Mouse (Mus musculus): ENCODE results near the gene Car14. TPM values are rescaled to one million over a fixed set of nuclear protein-coding genes. Genes with fewer than 3 reads are reported as not detected.

The Car14 gene
- polyA plus RNA-seq, 1 experiment = 3.3 TPM

DNA sequence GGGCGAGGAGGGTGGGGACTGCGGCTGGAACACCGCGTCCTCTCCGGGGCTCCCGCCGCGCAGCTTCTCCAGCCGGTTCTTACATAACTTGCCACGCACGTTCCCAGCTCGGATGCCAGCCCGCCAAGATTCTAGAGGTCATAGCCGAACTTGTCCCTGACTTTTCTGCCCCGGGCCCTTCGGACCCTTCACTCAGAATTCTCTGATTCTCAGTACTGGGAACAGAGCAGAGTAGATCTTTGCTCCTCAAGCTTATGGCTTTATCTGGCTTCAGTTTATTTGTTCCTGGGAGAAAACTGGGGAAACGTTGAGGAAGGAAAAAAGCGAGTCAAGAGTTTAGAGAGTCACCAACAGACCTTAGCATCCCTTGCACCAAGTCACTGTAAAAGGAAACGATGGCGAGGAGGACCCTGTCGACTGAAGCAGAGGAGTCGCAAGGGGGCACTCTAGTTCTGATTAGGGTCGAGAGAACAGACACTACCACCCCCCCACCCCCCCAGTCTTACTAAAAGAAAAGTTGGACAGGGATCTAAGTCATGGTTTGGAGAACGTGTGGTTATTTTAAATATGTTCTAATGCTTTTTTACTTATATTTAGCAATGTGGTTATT lies 21.6 kb downstream of the Car14 start:
- Histone ChIP-seq H3K27ac (ENCODE audit: insufficient read depth, low read length) (no peak overlapping the region), H3K4me1 (ENCODE audit: control insufficient read depth, insufficient read depth, low read length) (no peaks in the 10 kb centered on the region), H3K9me3 (replicated peaks; ENCODE audit: control insufficient read depth, insufficient read depth, low read length, poor library complexity, severe bottlenecking) (no peaks in the 10 kb centered on the region), H3K27me3 (ENCODE audit: control insufficient read depth, insufficient read depth, low read length, poor library complexity, severe bottlenecking) (no peaks in the 10 kb centered on the region), H3K9ac (ENCODE audit: low read depth, poor library complexity, severe bottlenecking) (peak overlapping the region; percentile 17; the same call in 1 of the 2 replicates), H3K4me3 (ENCODE audit: low read depth, low read length) (peak overlapping the region; percentile 36), H3K36me3 (ENCODE audit: control insufficient read depth, insufficient read depth, low read length, poor library complexity, severe bottlenecking) (no peaks in the 10 kb centered on the region)
- TF ChIP-seq CTCF (IDR thresholded peaks at IDR 0.05; ENCODE audit: low read depth, low read length) (peak; percentile 69), POLR2A (IDR thresholded peaks at IDR 0.05; ENCODE audit: insufficient read depth, low read length) (no peak)

GRCm38 (mm10) chr3:95881979-95882815 lies 22.3 kb downstream of the Car14 start, which contains the start of gene Ciart:
Gene Ciart (minus strand): TSS chr3:95882251.
- no peaks in the 10 kb centered on the region for H3K27me3 ChIP-seq (ENCODE audit: control insufficient read depth, insufficient read depth, low read length, poor library complexity, severe bottlenecking)
- H3K9me3 ChIP-seq (replicated peaks; ENCODE audit: control insufficient read depth, insufficient read depth, low read length, poor library complexity, severe bottlenecking) = no peaks in the 10 kb centered on the region
- H3K4me1 ChIP-seq (ENCODE audit: control insufficient read depth, insufficient read depth, low read length) = no peaks in the 10 kb centered on the region
- H3K4me3 ChIP-seq (ENCODE audit: low read depth, low read length) = peak within 1 kb of the TSS; percentile 68
- TF ChIP-seq CTCF (IDR thresholded peaks at IDR 0.05; ENCODE audit: low read depth, low read length) = no peak
- peak; percentile 36; the same call in 1 of the 2 replicates for TF ChIP-seq EP300 (IDR thresholded peaks at IDR 0.05; ENCODE audit: insufficient read depth, low read depth, low read length)
- TF ChIP-seq POLR2A (IDR thresholded peaks at IDR 0.05; ENCODE audit: insufficient read depth, low read length) = no peak
- no peak within 1 kb of the TSS for H3K27ac ChIP-seq (ENCODE audit: insufficient read depth, low read length)
- H3K36me3 ChIP-seq (ENCODE audit: control insufficient read depth, insufficient read depth, low read length, poor library complexity, severe bottlenecking) = no peaks in the 10 kb centered on the region
- peak within 1 kb of the TSS; percentile 38 for H3K9ac ChIP-seq (ENCODE audit: low read depth, poor library complexity, severe bottlenecking)

DNA sequence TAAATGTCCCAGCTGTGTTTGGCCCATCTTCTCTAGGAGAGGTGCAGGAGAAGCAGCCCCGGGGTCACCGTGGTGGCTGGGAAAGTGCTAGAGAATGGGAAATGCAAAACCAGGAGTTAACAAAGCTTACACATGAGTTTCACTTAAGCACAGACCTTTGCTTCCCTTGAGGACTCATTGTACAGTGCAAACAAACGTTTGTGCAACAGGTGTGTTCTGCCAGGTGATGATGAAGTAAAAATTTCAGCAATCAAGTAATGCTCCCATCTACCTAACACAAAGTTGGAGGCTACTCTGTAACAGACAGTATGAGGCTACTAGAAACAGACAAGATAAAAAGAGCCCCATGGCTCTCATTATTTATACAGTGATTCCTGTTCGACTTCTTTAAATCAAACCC lies 25.4 kb downstream of the Car14 start:
- H3K27ac ChIP-seq (ENCODE audit: insufficient read depth, low read length) = no peak overlapping the region
- no peaks in the 10 kb centered on the region for H3K9me3 ChIP-seq (replicated peaks; ENCODE audit: control insufficient read depth, insufficient read depth, low read length, poor library complexity, severe bottlenecking)
- H3K4me3 ChIP-seq (ENCODE audit: low read depth, low read length) = no peak overlapping the region
- no peaks in the 10 kb centered on the region for H3K4me1 ChIP-seq (ENCODE audit: control insufficient read depth, insufficient read depth, low read length)
- no peak overlapping the region for H3K9ac ChIP-seq (ENCODE audit: low read depth, poor library complexity, severe bottlenecking)
- H3K36me3 ChIP-seq (ENCODE audit: control insufficient read depth, insufficient read depth, low read length, poor library complexity, severe bottlenecking) = no peaks in the 10 kb centered on the region
- TF ChIP-seq EP300 (IDR thresholded peaks at IDR 0.05; ENCODE audit: insufficient read depth, low read depth, low read length) (no peak), CTCF (IDR thresholded peaks at IDR 0.05; ENCODE audit: low read depth, low read length) (no peak), POLR2A (IDR thresholded peaks at IDR 0.05; ENCODE audit: insufficient read depth, low read length) (no peak)
- H3K27me3 ChIP-seq (ENCODE audit: control insufficient read depth, insufficient read depth, low read length, poor library complexity, severe bottlenecking) = no peaks in the 10 kb centered on the region

- Histone ChIP-seq H3K9me3 (replicated peaks; ENCODE audit: control insufficient read depth, insufficient read depth, low read length, poor library complexity, severe bottlenecking) (no peaks in the 10 kb centered on the region), H3K4me1 (ENCODE audit: control insufficient read depth, insufficient read depth, low read length) (peaks cover 4% of the 10 kb centered on the region), H3K36me3 (ENCODE audit: control insufficient read depth, insufficient read depth, low read length, poor library complexity, severe bottlenecking) (peaks cover 7% of the 10 kb centered on the region), H3K9ac (ENCODE audit: low read depth, poor library complexity, severe bottlenecking) (peak overlapping the region; percentile 88), H3K27me3 (ENCODE audit: control insufficient read depth, insufficient read depth, low read length, poor library complexity, severe bottlenecking) (no peaks in the 10 kb centered on the region), H3K4me3 (ENCODE audit: low read depth, low read length) (peak overlapping the region; percentile 60), H3K27ac (ENCODE audit: insufficient read depth, low read length) (no peak overlapping the region)
- TF ChIP-seq CTCF (IDR thresholded peaks at IDR 0.05; ENCODE audit: low read depth, low read length) (no peak), POLR2A (IDR thresholded peaks at IDR 0.05; ENCODE audit: insufficient read depth, low read length) (no peak), EP300 (IDR thresholded peaks at IDR 0.05; ENCODE audit: insufficient read depth, low read depth, low read length) (no peak)
These were observed 32.4 kb downstream of the Car14 start for GRCm38 (mm10) chr3:95872048-95872447.

- H3K4me3 ChIP-seq (ENCODE audit: low read depth, low read length) = peak within 1 kb of the TSS; percentile 93
- peaks cover 7% of the 10 kb centered on the region for H3K36me3 ChIP-seq (ENCODE audit: control insufficient read depth, insufficient read depth, low read length, poor library complexity, severe bottlenecking)
- peak within 1 kb of the TSS; percentile 44 for H3K27ac ChIP-seq (ENCODE audit: insufficient read depth, low read length)
- no peaks in the 10 kb centered on the region for H3K9me3 ChIP-seq (replicated peaks; ENCODE audit: control insufficient read depth, insufficient read depth, low read length, poor library complexity, severe bottlenecking)
- peaks cover 4% of the 10 kb centered on the region for H3K4me1 ChIP-seq (ENCODE audit: control insufficient read depth, insufficient read depth, low read length)
- H3K9ac ChIP-seq (ENCODE audit: low read depth, poor library complexity, severe bottlenecking) = peak within 1 kb of the TSS; percentile 88
- H3K27me3 ChIP-seq (ENCODE audit: control insufficient read depth, insufficient read depth, low read length, poor library complexity, severe bottlenecking) = no peaks in the 10 kb centered on the region
- TF ChIP-seq POLR2A (IDR thresholded peaks at IDR 0.05; ENCODE audit: insufficient read depth, low read length) (peak; percentile 78), EP300 (IDR thresholded peaks at IDR 0.05; ENCODE audit: insufficient read depth, low read depth, low read length) (no peak)
These were observed 33.1 kb downstream of the Car14 start, which contains the start of gene Mrps21 for GRCm38 (mm10) chr3:95871392-95871867. Gene Mrps21 (minus strand): TSS chr3:95871519.

DNA sequence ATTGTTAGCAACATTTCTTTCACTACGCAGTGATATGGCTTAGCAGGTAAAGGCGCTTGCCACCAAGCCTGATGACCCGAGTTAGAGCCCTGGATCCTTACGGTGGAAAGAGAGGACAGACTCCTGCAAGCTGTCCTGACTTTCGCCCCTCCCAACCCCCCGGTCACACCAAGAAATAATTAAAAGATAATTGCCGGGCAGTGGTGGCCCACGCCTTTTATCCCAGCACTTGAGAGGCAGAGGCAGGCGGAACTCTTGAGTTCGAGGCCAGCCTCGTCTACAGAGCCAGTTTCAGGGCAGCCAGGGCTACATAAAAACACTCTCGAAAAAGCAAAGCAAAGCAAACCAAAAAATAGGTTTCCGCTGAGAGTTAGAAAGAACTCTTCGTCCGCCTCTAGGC lies 33.5 kb downstream of the Car14 start:
- H3K4me3 ChIP-seq (ENCODE audit: low read depth, low read length) = peak overlapping the region; percentile 93
- H3K27me3 ChIP-seq (ENCODE audit: control insufficient read depth, insufficient read depth, low read length, poor library complexity, severe bottlenecking) = no peaks in the 10 kb centered on the region
- H3K9ac ChIP-seq (ENCODE audit: low read depth, poor library complexity, severe bottlenecking) = peak overlapping the region; percentile 88
- peak overlapping the region; percentile 28 for H3K27ac ChIP-seq (ENCODE audit: insufficient read depth, low read length)
- H3K36me3 ChIP-seq (ENCODE audit: control insufficient read depth, insufficient read depth, low read length, poor library complexity, severe bottlenecking) = peaks cover 7% of the 10 kb centered on the region
- no peaks in the 10 kb centered on the region for H3K9me3 ChIP-seq (replicated peaks; ENCODE audit: control insufficient read depth, insufficient read depth, low read length, poor library complexity, severe bottlenecking)
- peaks cover 4% of the 10 kb centered on the region for H3K4me1 ChIP-seq (ENCODE audit: control insufficient read depth, insufficient read depth, low read length)
- TF ChIP-seq CTCF (IDR thresholded peaks at IDR 0.05; ENCODE audit: low read depth, low read length) (no peak), EP300 (IDR thresholded peaks at IDR 0.05; ENCODE audit: insufficient read depth, low read depth, low read length) (no peak), POLR2A (IDR thresholded peaks at IDR 0.05; ENCODE audit: insufficient read depth, low read length) (no peak)
